Mouse (Mus musculus) C2C12 (cell line): ENCODE data around the gene Ptprn2.

Experiments
- CEBPB ChIP-seq: IDR thresholded peaks from one replicate; pipeline ENCODE4 v1.6.1; 2011; ENCODE audit warnings: low read depth, mild to moderate bottlenecking, control low read depth, moderate library complexity
- CTCF ChIP-seq: IDR thresholded peaks from one replicate; pipeline ENCODE4 v1.5.1; 2011; ENCODE audit not compliant: control insufficient read depth, insufficient read depth, insufficient read length
- MAX ChIP-seq: IDR thresholded peaks from one replicate; pipeline ENCODE4 v1.6.1; 2011; ENCODE audit warnings: mild to moderate bottlenecking, control low read depth
- MYOD1 ChIP-seq: IDR thresholded peaks from one replicate; pipeline ENCODE4 v1.6.1; 2011; ENCODE audit warnings: low read depth; ENCODE audit not compliant: control insufficient read depth, insufficient read length
- MYOG ChIP-seq: IDR thresholded peaks from one replicate; pipeline ENCODE4 v1.6.1; 2011; ENCODE audit not compliant: control insufficient read depth, insufficient read length; ENCODE audit errors: extremely low read depth
- USF1 ChIP-seq: IDR thresholded peaks from one replicate; pipeline ENCODE4 v1.6.1; 2011; ENCODE audit warnings: low read depth, mild to moderate bottlenecking, control low read depth, moderate library complexity

DNA sequence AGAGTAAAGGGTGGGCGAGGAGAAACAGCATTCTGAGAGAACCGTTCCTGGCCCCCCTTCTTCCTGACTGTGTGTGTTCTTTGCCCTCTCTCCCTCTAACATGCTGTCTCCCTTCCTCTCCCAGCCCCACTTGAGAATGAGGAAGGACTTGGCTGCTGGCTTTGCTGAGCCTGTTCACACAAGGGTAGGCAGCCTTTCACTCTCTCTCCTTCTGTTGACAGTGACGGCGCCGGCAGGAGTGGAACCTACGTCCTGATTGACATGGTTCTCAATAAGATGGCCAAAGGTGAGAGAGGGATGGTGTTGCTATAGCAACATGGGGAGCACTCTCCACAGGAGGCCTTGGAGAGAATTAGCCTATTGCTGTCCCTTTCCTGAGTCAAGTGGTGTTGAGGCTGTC is 769.8 kb downstream of the Ptprn2 start:
- TF ChIP-seq MYOD1 (no peak), CTCF (no peak), CEBPB (no peak), USF1 (no peak), MYOG (no peak), MAX (no peak)
